Mouse (Mus musculus) MN1 (cell line): ENCODE data around the gene Vmn2r11.
"Not testable (repeated sequence)": the region's sequence is repeated elsewhere in the genome, so short reads cannot be mapped to it uniquely, and the experiment has no call there.

Experiments
- DNase-seq: peaks from one replicate; pipeline ENCODE4 v3.0.0-alpha.2; 2016; ENCODE audit warnings: low spot score

Gene Vmn2r11

GRCm38 (mm10) chr5:109059469-109059868 is at the start of gene Vmn2r11:
Gene Vmn2r11, minus strand, starts transcription at chr5:109059569.
- not testable (repeated sequence) for DNase-seq

GRCm38 (mm10) chr5:109097850-109098249 is 38.5 kb upstream of the Vmn2r11 start, which contains the start of gene Vmn2r12:
Gene Vmn2r12, minus strand, starts transcription at chr5:109097950.
- DNase-seq: not testable (repeated sequence)

- not testable (repeated sequence) for DNase-seq
Observed at GRCm38 (mm10) chr5:109096482-109096881, 37.1 kb upstream of the Vmn2r11 start.

- DNase-seq: not testable (repeated sequence)
Observed at GRCm38 (mm10) chr5:109072016-109072415, 12.6 kb upstream of the Vmn2r11 start.

- no peak for DNase-seq
Observed at GRCm38 (mm10) chr5:109055286-109055685, 4.1 kb downstream of the Vmn2r11 start.

GRCm38 (mm10) chr5:109032591-109032990 is 26.8 kb downstream of the Vmn2r11 start:
- DNase-seq: no peak

- DNase-seq: not testable (repeated sequence)
Observed at GRCm38 (mm10) chr5:109006427-109006826, 52.9 kb downstream of the Vmn2r11 start, which contains the start of gene Vmn2r10. Gene Vmn2r10, minus strand, starts transcription at chr5:109006527.
